Mouse (Mus musculus) kidney, adult 11 months (tissue): ENCODE results near the gene Ifng.

Experiments
- DNase-seq: peaks from one replicate; pipeline ENCODE4 v3.0.0; 2022

The Ifng gene

DNA sequence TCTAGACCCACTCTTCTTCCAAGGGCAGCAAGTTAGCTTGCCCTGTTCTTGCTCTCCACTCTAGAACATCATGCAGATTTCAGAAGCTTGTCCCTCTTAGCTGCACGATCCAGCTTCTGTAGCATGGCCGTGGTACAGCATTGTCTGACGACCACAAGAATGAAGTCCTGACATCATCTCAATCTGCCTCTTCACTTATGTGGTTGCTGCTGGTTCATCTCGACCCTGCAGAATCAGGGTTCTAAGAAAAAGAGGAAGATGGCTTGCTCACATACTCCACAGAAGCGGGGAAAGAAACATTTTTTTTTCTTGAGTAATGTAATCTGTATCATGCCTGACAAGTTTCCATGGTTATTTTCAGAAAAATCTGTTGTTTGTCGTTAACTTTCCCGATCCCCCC, 39.9 kb downstream of the Ifng start:
- DNase-seq = no peak

DNA sequence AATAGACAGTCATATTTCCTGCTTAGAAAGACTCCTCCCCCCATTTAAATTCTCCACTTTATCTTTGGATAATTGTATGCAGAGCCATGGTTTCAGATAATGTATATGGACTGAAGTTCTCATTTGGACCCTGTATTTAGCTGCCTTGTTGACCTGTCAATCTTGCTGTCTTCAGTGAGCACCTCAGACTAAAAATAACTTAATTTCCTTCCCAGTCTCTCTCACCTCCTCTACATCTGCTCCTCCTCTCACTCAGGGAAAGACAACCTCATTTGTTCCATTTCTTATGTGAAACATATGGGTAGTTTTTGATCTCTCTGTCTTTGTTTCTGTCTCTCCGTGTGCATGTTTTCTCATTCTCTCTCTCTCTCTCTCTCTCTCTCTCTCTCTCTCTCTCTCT, 53.3 kb downstream of the Ifng start:
- no peak for DNase-seq

DNA sequence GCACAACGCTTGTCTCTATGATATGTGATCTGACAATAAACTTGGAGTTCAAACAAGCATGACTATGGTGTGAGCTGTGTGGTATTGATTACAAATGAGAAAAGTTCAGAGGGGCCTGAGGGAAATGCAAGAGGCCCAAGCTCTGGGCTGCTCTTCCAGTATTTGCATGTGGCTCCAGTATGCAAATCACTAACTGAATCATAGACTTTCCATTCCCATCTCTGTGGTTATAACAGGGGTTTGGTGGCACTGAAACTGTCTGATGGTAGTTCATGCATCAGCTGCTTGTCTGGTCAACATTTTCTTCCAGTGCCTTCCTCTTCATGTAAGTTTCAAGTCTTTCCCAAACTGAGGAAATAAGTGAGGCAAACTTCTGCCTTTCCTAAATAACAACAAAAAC, 54.5 kb downstream of the Ifng start:
- DNase-seq = no peak
